Mouse (Mus musculus) myocyte (in vitro differentiated cells): Measurements from ENCODE around the gene Pkig. TPM values are rescaled to one million over a fixed set of nuclear protein-coding genes. Genes with fewer than 3 reads are reported as not detected.

Source experiments
- H3K27me3 ChIP-seq: one replicate; pipeline ENCODE4 v1.6.1; 2011; ENCODE audit not compliant: control insufficient read depth, insufficient read depth, insufficient read length
- H3K36me3 ChIP-seq: one replicate; pipeline ENCODE4 v1.6.1; 2011; ENCODE audit not compliant: control insufficient read depth, insufficient read depth
- H3K4me2 ChIP-seq: one replicate; pipeline ENCODE4 v1.6.1; 2011; ENCODE audit warnings: low read depth, control low read depth
- H3K4me3 ChIP-seq: one replicate; pipeline ENCODE4 v1.5.1; 2011; ENCODE audit warnings: mild to moderate bottlenecking, control low read depth, moderate library complexity
- H3K79me2 ChIP-seq: one replicate; pipeline ENCODE4 v1.6.1; 2011; ENCODE audit not compliant: control insufficient read depth, insufficient read depth
- H3ac ChIP-seq: one replicate; pipeline ENCODE4 v1.6.1; 2011; ENCODE audit not compliant: control insufficient read depth, insufficient read length
- CEBPB ChIP-seq: IDR thresholded peaks from 2 replicates; pipeline ENCODE4 v1.6.1; 2011; ENCODE audit warnings: mild to moderate bottlenecking, moderate library complexity; ENCODE audit not compliant: poor library complexity, insufficient read depth, severe bottlenecking
- E2F4 ChIP-seq: IDR thresholded peaks from one replicate; pipeline ENCODE4 v1.6.1; 2011; ENCODE audit warnings: mild to moderate bottlenecking, control low read depth, moderate library complexity; ENCODE audit not compliant: insufficient read depth
- MAX ChIP-seq: IDR thresholded peaks from one replicate; pipeline ENCODE4 v1.6.1; 2011; ENCODE audit warnings: low read depth, mild to moderate bottlenecking, control low read depth
- MYOD1 ChIP-seq, 3 experiments: IDR thresholded peaks; one replicate each; pipeline ENCODE4 v1.6.1; 2011; ENCODE audit warnings: control low read depth in 2 of 3, low read depth in 2 of 3, mild to moderate bottlenecking in 2 of 3, moderate library complexity in 1 of 3; ENCODE audit not compliant: insufficient read length in 2 of 3, control insufficient read depth in 1 of 3
- MYOG ChIP-seq, 3 experiments: IDR thresholded peaks; one replicate each; pipeline ENCODE4 v1.6.1; 2011; ENCODE audit warnings: control low read depth in 2 of 3, low read depth in 2 of 3, mild to moderate bottlenecking in 2 of 3; ENCODE audit not compliant: insufficient read length in 2 of 3, control insufficient read depth in 1 of 3, insufficient read depth in 1 of 3
- POLR2A ChIP-seq: IDR thresholded peaks from one replicate; pipeline ENCODE4 v1.6.1; 2011; ENCODE audit warnings: low read depth, mild to moderate bottlenecking, control low read depth, moderate library complexity; ENCODE audit not compliant: insufficient read length
- POLR2AphosphoS2 ChIP-seq: IDR thresholded peaks from one replicate; pipeline ENCODE4 v1.6.1; 2011; ENCODE audit warnings: low read depth, control low read depth; ENCODE audit not compliant: insufficient read length
- REST ChIP-seq: IDR thresholded peaks from one replicate; pipeline ENCODE4 v1.6.1; 2011; ENCODE audit warnings: mild to moderate bottlenecking, control low read depth, moderate library complexity; ENCODE audit not compliant: insufficient read depth, insufficient read length
- SRF ChIP-seq: IDR thresholded peaks from one replicate; pipeline ENCODE4 v1.6.1; 2011; ENCODE audit warnings: low read depth; ENCODE audit not compliant: control insufficient read depth, insufficient read length
- TCF12 ChIP-seq: IDR thresholded peaks from one replicate; pipeline ENCODE4 v1.6.1; 2011; ENCODE audit warnings: mild to moderate bottlenecking, control low read depth; ENCODE audit not compliant: poor library complexity, insufficient read depth, severe bottlenecking
- TCF3 ChIP-seq: IDR thresholded peaks from one replicate; pipeline ENCODE4 v1.6.1; 2011; ENCODE audit warnings: low read depth, control low read depth; ENCODE audit not compliant: insufficient read length
- USF1 ChIP-seq: IDR thresholded peaks from one replicate; pipeline ENCODE4 v1.6.1; 2011; ENCODE audit warnings: low read depth, mild to moderate bottlenecking, control low read depth, moderate library complexity
- polyA plus RNA-seq: library from polyadenylated mRNA; unstranded; fragments of >200 nt; fragmentation: generic; extraction: Trizol; gene quantifications from one replicate; pipeline ENCODE4 v1.2.1, GENCODE M21; 2012; ENCODE audit warnings: missing spikeins

Pkig gene
- polyA plus RNA-seq, 1 experiment, result 799 TPM

- TF ChIP-seq REST (no peak), POLR2A (no peak), SRF (no peak), MYOG (IDR thresholded peaks at IDR 0.05; ENCODE audit: control insufficient read depth in 1 of 3, insufficient read depth in 1 of 3, insufficient read length in 2 of 3, low read depth in 2 of 3) (no peak), MAX (no peak), USF1 (no peak), E2F4 (no peak), TCF3 (no peak), TCF12 (no peak), POLR2AphosphoS2 (no peak), MYOD1 (IDR thresholded peaks at IDR 0.05; ENCODE audit: control insufficient read depth in 1 of 3, insufficient read length in 2 of 3, low read depth in 2 of 3) (no peak)
Observed at GRCm38 (mm10) chr2:163676745-163677144, 18.6 kb downstream of the Pkig start.

GRCm38 (mm10) chr2:163682344-163682743 lies 24.2 kb downstream of the Pkig start:
- Histone ChIP-seq H3K79me2 (peaks cover 73% of the 10 kb centered on the region), H3K4me2 (no peak overlapping the region), H3ac (no peak overlapping the region), H3K27me3 (no peaks in the 10 kb centered on the region), H3K36me3 (no peaks in the 10 kb centered on the region), H3K4me3 (no peak overlapping the region)
- TF ChIP-seq USF1 (no peak), REST (no peak), MAX (no peak), SRF (no peak), POLR2A (no peak), TCF12 (no peak), CEBPB (no peak), E2F4 (no peak), TCF3 (no peak), MYOD1 (IDR thresholded peaks at IDR 0.05; ENCODE audit: control insufficient read depth in 1 of 3, insufficient read length in 2 of 3, low read depth in 2 of 3) (no peak), MYOG (IDR thresholded peaks at IDR 0.05; ENCODE audit: control insufficient read depth in 1 of 3, insufficient read depth in 1 of 3, insufficient read length in 2 of 3, low read depth in 2 of 3) (no peak), POLR2AphosphoS2 (no peak)

More at GRCm38 (mm10) chr2:163676745-163677144, 18.6 kb downstream of the Pkig start:
- Histone ChIP-seq H3K4me2 (peak overlapping the region; percentile 93), H3K4me3 (no peak overlapping the region), H3K36me3 (no peaks in the 10 kb centered on the region), H3K79me2 (peaks cover 78% of the 10 kb centered on the region), H3K27me3 (no peaks in the 10 kb centered on the region), H3ac (no peak overlapping the region)

- H3ac ChIP-seq, result no peak overlapping the region
- H3K79me2 ChIP-seq, result peaks cover 44% of the 10 kb centered on the region
- H3K4me3 ChIP-seq, result no peak overlapping the region
- H3K4me2 ChIP-seq, result peak overlapping the region; percentile 69
- no peaks in the 10 kb centered on the region for H3K27me3 ChIP-seq
- TF ChIP-seq MAX, result no peak
- no peak for TF ChIP-seq MYOD1 (IDR thresholded peaks at IDR 0.05; ENCODE audit: control insufficient read depth in 1 of 3, insufficient read length in 2 of 3, low read depth in 2 of 3)
- TF ChIP-seq CEBPB, result no peak
- TF ChIP-seq MYOG (IDR thresholded peaks at IDR 0.05; ENCODE audit: control insufficient read depth in 1 of 3, insufficient read depth in 1 of 3, insufficient read length in 2 of 3, low read depth in 2 of 3), result no peak
- TF ChIP-seq POLR2A, result no peak
- no peak for TF ChIP-seq POLR2AphosphoS2
- no peak for TF ChIP-seq REST
- TF ChIP-seq SRF, result no peak
- TF ChIP-seq E2F4, result no peak
- TF ChIP-seq TCF3, result no peak
- TF ChIP-seq USF1, result no peak
- TF ChIP-seq TCF12, result no peak
- no peaks in the 10 kb centered on the region for H3K36me3 ChIP-seq
Observed at GRCm38 (mm10) chr2:163685287-163685686, 27.1 kb downstream of the Pkig start.

- TF ChIP-seq SRF (peak; percentile 31), MAX (no peak)
Observed at GRCm38 (mm10) chr2:163685761-163686200, 27.6 kb downstream of the Pkig start.

DNA sequence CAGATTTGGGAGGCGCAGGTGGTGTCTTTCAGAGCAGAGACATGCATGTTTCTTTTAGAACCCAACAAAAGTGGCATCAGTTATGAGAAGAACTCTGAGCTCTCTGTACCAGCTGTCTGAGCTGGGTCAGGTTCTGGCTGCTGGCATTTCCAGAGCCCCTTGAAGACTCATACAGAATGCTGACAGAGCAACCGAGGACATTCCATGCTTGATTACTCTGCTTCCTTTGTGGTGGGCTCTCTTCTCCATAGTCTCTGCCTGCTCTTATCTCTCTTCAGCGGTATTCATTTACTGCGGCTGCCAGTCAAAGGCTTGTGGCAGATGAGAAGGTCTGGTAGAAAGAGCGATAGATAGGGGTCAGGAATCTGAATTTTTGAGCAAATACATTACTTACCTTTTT lies 28.0 kb downstream of the Pkig start:
- TF ChIP-seq POLR2AphosphoS2 (no peak), USF1 (no peak), E2F4 (no peak), MYOG (IDR thresholded peaks at IDR 0.05; ENCODE audit: control insufficient read depth in 1 of 3, insufficient read depth in 1 of 3, insufficient read length in 2 of 3, low read depth in 2 of 3) (peak in 2 of 3 experiments; percentile 74 to 78), MYOD1 (IDR thresholded peaks at IDR 0.05; ENCODE audit: control insufficient read depth in 1 of 3, insufficient read length in 2 of 3, low read depth in 2 of 3) (peak; percentile 30 to 53 (median 44)), TCF3 (no peak), TCF12 (peak; percentile 60)
- no peaks in the 10 kb centered on the region for H3K36me3 ChIP-seq
- peak overlapping the region; percentile 69 for H3K4me2 ChIP-seq
- H3K4me3 ChIP-seq, result no peak overlapping the region
- no peak overlapping the region for H3ac ChIP-seq
- H3K27me3 ChIP-seq, result no peaks in the 10 kb centered on the region
- peaks cover 34% of the 10 kb centered on the region for H3K79me2 ChIP-seq

More at GRCm38 (mm10) chr2:163685761-163686200, 27.6 kb downstream of the Pkig start:
- Histone ChIP-seq H3ac (no peak overlapping the region), H3K4me3 (no peak overlapping the region), H3K36me3 (no peaks in the 10 kb centered on the region), H3K27me3 (no peaks in the 10 kb centered on the region), H3K4me2 (peak overlapping the region; percentile 69), H3K79me2 (peaks cover 39% of the 10 kb centered on the region)
